Mouse (Mus musculus): ENCODE measurements at regions not wholly inside any gene's neighbourhood (a gene's known extent, or its start where the extent isn't known, plus 50 kb on each side); places are given as distances from the start of the nearest gene placed in this dataset.
A peak's percentile ranks its signal among the peaks of the same experiment; 100 is the strongest.

- Histone ChIP-seq H3K9me3 (ENCODE audit: control insufficient read depth, low read length) (no peaks in the 10 kb centered on the region), H3K27ac (ENCODE audit: low read length) (no peak overlapping the region), H3K9ac (replicated peaks; ENCODE audit: low read depth, low read length) (no peak overlapping the region), H3K36me3 (ENCODE audit: control insufficient read depth, insufficient read depth) (no peaks in the 10 kb centered on the region), H3K4me3 (replicated peaks; ENCODE audit: low read length) (no peak overlapping the region), H3K27me3 (replicated peaks; ENCODE audit: control insufficient read depth, insufficient read depth, low read length) (no peaks in the 10 kb centered on the region), H3K4me2 (ENCODE audit: low read length) (no peak overlapping the region), H3K4me1 (replicated peaks; ENCODE audit: control insufficient read depth, insufficient read depth, low read length) (no peaks in the 10 kb centered on the region)
- ATAC-seq: no peak
- 76% methylated on average over 9 of the region's 9 CpGs for WGBS
These were observed 214.1 kb upstream of the Rnd3 start for GRCm38 (mm10) chr2:51362825-51363616.

DNA sequence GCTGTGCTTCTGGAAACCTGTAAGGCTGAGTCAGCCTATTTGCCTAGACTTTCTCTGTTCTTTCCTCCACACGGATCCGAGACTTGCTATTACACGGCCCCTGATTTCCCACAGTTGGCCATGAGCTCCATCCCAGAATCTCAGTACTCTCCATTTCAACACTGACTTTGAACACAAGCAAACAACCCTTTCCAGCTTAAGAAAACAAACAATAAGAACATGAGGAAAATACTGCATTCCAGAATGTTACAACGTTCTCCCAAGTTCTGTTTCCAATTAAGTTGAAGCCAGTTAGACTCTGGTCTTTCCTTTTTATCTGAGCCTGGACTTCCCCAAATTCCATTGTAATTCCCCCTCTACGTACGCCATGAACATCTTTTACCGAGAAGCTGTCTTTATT, 206.4 kb upstream of the Rnd3 start:
- no peaks in the 10 kb centered on the region for H3K9me3 ChIP-seq (ENCODE audit: control insufficient read depth, low read length)
- no peak overlapping the region for H3K27ac ChIP-seq (ENCODE audit: low read length)
- H3K4me2 ChIP-seq (ENCODE audit: low read length): no peak overlapping the region
- no peaks in the 10 kb centered on the region for H3K36me3 ChIP-seq (ENCODE audit: control insufficient read depth, insufficient read depth)
- no peaks in the 10 kb centered on the region for H3K27me3 ChIP-seq (replicated peaks; ENCODE audit: control insufficient read depth, insufficient read depth, low read length)
- ATAC-seq: no peak
- no peak overlapping the region for H3K4me3 ChIP-seq (replicated peaks; ENCODE audit: low read length)
- WGBS: 87% methylated on average over 7 of the region's 7 CpGs
- H3K4me1 ChIP-seq (replicated peaks; ENCODE audit: control insufficient read depth, insufficient read depth, low read length): no peaks in the 10 kb centered on the region
- no peak overlapping the region for H3K9ac ChIP-seq (replicated peaks; ENCODE audit: low read depth, low read length)

DNA sequence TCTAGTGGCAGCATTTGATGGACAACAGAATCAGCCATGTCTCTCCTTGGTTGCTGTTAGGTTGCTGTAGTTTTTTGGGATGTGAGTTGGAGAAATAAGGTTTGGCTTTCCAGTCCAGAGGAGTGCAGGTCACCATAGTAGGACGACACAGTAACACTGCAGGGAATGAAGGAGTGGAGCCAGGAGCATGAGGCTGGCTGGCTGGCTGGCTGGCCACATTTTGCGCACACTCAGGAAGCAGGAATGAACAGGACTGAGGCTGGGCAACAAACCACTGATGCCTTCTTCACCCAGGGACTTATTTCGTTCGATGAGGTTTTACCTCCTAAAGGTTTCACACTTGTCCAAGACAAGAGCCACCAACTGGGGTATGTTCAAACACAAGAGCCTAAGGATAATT, 205.9 kb upstream of the Rnd3 start:
- no peak for ATAC-seq
- H3K9me3 ChIP-seq (ENCODE audit: control insufficient read depth, low read length): no peaks in the 10 kb centered on the region
- H3K27ac ChIP-seq (ENCODE audit: low read length): no peak overlapping the region
- H3K4me2 ChIP-seq (ENCODE audit: low read length): no peak overlapping the region
- no peaks in the 10 kb centered on the region for H3K27me3 ChIP-seq (replicated peaks; ENCODE audit: control insufficient read depth, insufficient read depth, low read length)
- no peaks in the 10 kb centered on the region for H3K36me3 ChIP-seq (ENCODE audit: control insufficient read depth, insufficient read depth)
- no peak overlapping the region for H3K4me3 ChIP-seq (replicated peaks; ENCODE audit: low read length)
- no peak overlapping the region for H3K9ac ChIP-seq (replicated peaks; ENCODE audit: low read depth, low read length)
- WGBS: 93% methylated on average over 4 of the region's 4 CpGs
- no peaks in the 10 kb centered on the region for H3K4me1 ChIP-seq (replicated peaks; ENCODE audit: control insufficient read depth, insufficient read depth, low read length)

DNA sequence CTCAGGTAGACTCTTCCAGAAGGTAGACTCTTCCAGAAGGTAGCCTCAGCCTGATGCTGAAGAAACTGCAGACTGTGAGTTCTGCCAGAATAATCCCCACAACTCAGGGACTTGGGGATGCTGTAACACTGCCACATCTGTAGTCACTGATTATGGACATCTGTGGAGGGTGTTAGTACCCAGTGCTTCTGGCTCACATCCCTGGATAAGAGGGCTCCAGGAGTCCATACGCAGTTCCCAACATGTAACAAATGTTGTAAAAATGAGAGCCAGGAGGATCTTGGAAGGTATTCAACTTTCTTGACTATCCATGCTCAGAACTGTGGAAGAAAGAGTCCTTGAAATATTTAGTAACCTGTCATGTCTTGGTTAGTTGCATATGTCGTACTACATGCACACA, 200.7 kb upstream of the Rnd3 start:
- ATAC-seq: no peak
- Histone ChIP-seq H3K36me3 (ENCODE audit: control insufficient read depth, insufficient read depth) (no peaks in the 10 kb centered on the region), H3K27me3 (replicated peaks; ENCODE audit: control insufficient read depth, insufficient read depth, low read length) (no peaks in the 10 kb centered on the region), H3K4me2 (ENCODE audit: low read length) (no peak overlapping the region), H3K27ac (ENCODE audit: low read length) (no peak overlapping the region), H3K4me1 (replicated peaks; ENCODE audit: control insufficient read depth, insufficient read depth, low read length) (no peaks in the 10 kb centered on the region), H3K4me3 (replicated peaks; ENCODE audit: low read length) (no peak overlapping the region), H3K9me3 (ENCODE audit: control insufficient read depth, low read length) (no peaks in the 10 kb centered on the region), H3K9ac (replicated peaks; ENCODE audit: low read depth, low read length) (no peak overlapping the region)
- 74% methylated on average over 2 of the region's 2 CpGs for WGBS

DNA sequence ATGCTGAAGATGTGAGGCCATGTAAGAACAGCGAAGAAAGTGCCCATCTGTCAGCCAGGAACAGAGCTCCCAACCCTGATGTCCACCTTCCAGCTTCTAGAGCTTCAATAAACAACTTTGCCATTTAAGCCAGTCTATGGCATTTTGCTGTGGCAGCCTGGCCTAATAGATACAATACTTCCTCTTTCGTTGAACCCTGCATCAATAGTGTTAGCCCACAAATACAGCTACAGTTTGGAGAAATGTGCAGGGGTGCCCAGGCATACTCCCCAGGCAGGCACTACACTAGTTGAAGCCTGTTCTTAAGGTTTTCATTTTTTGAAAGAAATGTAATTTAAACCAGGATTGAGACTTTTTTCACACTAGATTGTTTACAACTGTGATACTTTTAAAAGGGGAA, 199.9 kb upstream of the Rnd3 start:
- Histone ChIP-seq H3K27ac (ENCODE audit: low read length) (no peak overlapping the region), H3K27me3 (replicated peaks; ENCODE audit: control insufficient read depth, insufficient read depth, low read length) (no peaks in the 10 kb centered on the region), H3K36me3 (ENCODE audit: control insufficient read depth, insufficient read depth) (no peaks in the 10 kb centered on the region), H3K9me3 (ENCODE audit: control insufficient read depth, low read length) (no peaks in the 10 kb centered on the region), H3K4me1 (replicated peaks; ENCODE audit: control insufficient read depth, insufficient read depth, low read length) (no peaks in the 10 kb centered on the region), H3K4me3 (replicated peaks; ENCODE audit: low read length) (no peak overlapping the region), H3K9ac (replicated peaks; ENCODE audit: low read depth, low read length) (no peak overlapping the region), H3K4me2 (ENCODE audit: low read length) (no peak overlapping the region)
- WGBS: 85% methylated on average over 2 of the region's 2 CpGs
- no peak for ATAC-seq

DNA sequence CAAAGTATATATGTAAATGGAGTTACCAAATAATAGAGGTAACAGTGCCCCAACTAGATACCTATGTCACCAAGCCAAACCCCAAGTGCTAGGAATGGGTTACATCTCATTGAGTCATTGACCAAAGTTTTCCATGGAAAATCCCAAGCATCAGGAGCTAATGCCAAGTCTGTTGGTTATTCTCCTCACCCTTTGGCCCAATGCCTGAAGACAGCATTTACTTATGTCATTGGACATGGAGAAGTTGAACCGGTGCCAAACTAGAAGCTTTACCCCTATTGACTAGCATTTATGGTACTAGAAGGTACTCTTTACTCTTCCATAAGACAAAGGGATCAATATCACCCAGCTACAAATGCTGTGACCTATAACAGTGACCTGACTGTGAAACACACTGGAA, 198.2 kb upstream of the Rnd3 start:
- Histone ChIP-seq H3K9me3 (ENCODE audit: control insufficient read depth, low read length) (no peaks in the 10 kb centered on the region), H3K4me3 (replicated peaks; ENCODE audit: low read length) (no peak overlapping the region), H3K27me3 (replicated peaks; ENCODE audit: control insufficient read depth, insufficient read depth, low read length) (no peaks in the 10 kb centered on the region), H3K27ac (ENCODE audit: low read length) (no peak overlapping the region), H3K9ac (replicated peaks; ENCODE audit: low read depth, low read length) (no peak overlapping the region), H3K4me1 (replicated peaks; ENCODE audit: control insufficient read depth, insufficient read depth, low read length) (no peaks in the 10 kb centered on the region), H3K4me2 (ENCODE audit: low read length) (no peak overlapping the region), H3K36me3 (ENCODE audit: control insufficient read depth, insufficient read depth) (no peaks in the 10 kb centered on the region)
- no peak for ATAC-seq
- WGBS: 97% methylated on average over 1 of the region's 1 CpGs

- Histone ChIP-seq H3K27me3 (replicated peaks; ENCODE audit: control insufficient read depth, insufficient read depth, low read length) (no peaks in the 10 kb centered on the region), H3K9me3 (ENCODE audit: control insufficient read depth, low read length) (no peaks in the 10 kb centered on the region), H3K4me1 (replicated peaks; ENCODE audit: control insufficient read depth, insufficient read depth, low read length) (no peaks in the 10 kb centered on the region), H3K4me2 (ENCODE audit: low read length) (no peak overlapping the region), H3K4me3 (replicated peaks; ENCODE audit: low read length) (no peak overlapping the region), H3K9ac (replicated peaks; ENCODE audit: low read depth, low read length) (no peak overlapping the region), H3K36me3 (ENCODE audit: control insufficient read depth, insufficient read depth) (no peaks in the 10 kb centered on the region), H3K27ac (ENCODE audit: low read length) (no peak overlapping the region)
- ATAC-seq: no peak
- WGBS: 61% methylated on average over 1 of the region's 1 CpGs
These were observed 193.5 kb upstream of the Rnd3 start for GRCm38 (mm10) chr2:51342421-51342820.

- Histone ChIP-seq H3K27me3 (replicated peaks; ENCODE audit: control insufficient read depth, insufficient read depth, low read length) (no peaks in the 10 kb centered on the region), H3K9ac (replicated peaks; ENCODE audit: low read depth, low read length) (no peak overlapping the region), H3K4me1 (replicated peaks; ENCODE audit: control insufficient read depth, insufficient read depth, low read length) (no peaks in the 10 kb centered on the region), H3K9me3 (ENCODE audit: control insufficient read depth, low read length) (no peaks in the 10 kb centered on the region), H3K36me3 (ENCODE audit: control insufficient read depth, insufficient read depth) (no peaks in the 10 kb centered on the region), H3K4me2 (ENCODE audit: low read length) (no peak overlapping the region), H3K4me3 (replicated peaks; ENCODE audit: low read length) (no peak overlapping the region), H3K27ac (ENCODE audit: low read length) (no peak overlapping the region)
- ATAC-seq: 0 out of 2 replicates have a peak, but pooled peaks have one; percentile 45
- 57% methylated on average over 6 of the region's 6 CpGs for WGBS
These were observed 185.5 kb upstream of the Rnd3 start for GRCm38 (mm10) chr2:51334437-51334836.

DNA sequence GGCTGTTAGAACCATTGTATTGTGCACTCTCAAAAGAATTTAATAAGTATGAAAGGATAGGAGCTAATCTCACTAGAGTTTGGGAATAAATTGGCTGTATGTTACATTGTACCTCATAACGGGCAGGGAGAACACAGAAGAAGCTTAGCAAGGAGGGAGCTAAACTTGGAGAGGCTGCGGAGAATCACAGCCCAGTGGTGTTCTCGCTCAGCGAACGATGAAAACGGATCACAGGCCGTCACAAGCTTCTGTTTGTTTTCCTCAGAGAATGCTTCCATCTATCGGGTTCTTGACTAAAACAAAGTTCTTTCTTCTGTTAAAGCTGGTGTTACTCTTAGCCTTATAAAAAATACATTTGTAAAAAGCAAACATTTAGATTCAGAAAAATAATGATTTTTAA, 178.2 kb upstream of the Rnd3 start:
- Histone ChIP-seq H3K27me3 (replicated peaks; ENCODE audit: control insufficient read depth, insufficient read depth, low read length) (no peaks in the 10 kb centered on the region), H3K4me2 (ENCODE audit: low read length) (no peak overlapping the region), H3K9ac (replicated peaks; ENCODE audit: low read depth, low read length) (no peak overlapping the region), H3K4me1 (replicated peaks; ENCODE audit: control insufficient read depth, insufficient read depth, low read length) (no peaks in the 10 kb centered on the region), H3K9me3 (ENCODE audit: control insufficient read depth, low read length) (no peaks in the 10 kb centered on the region), H3K4me3 (replicated peaks; ENCODE audit: low read length) (no peak overlapping the region), H3K27ac (ENCODE audit: low read length) (no peak overlapping the region), H3K36me3 (ENCODE audit: control insufficient read depth, insufficient read depth) (no peaks in the 10 kb centered on the region)
- ATAC-seq: no peak
- WGBS: 3% methylated on average over 8 of the region's 8 CpGs

- WGBS: 40% methylated on average over 5 of the region's 5 CpGs
- no peaks in the 10 kb centered on the region for H3K27me3 ChIP-seq (replicated peaks; ENCODE audit: control insufficient read depth, insufficient read depth, low read length)
- ATAC-seq: peak; percentile 50; the same call in 1 of the 2 replicates
These were observed 172.8 kb upstream of the Rnd3 start for GRCm38 (mm10) chr2:51321676-51322075.

More at GRCm38 (mm10) chr2:51321676-51322075, 172.8 kb upstream of the Rnd3 start:
- Histone ChIP-seq H3K4me2 (ENCODE audit: low read length) (no peak overlapping the region), H3K4me1 (replicated peaks; ENCODE audit: control insufficient read depth, insufficient read depth, low read length) (no peaks in the 10 kb centered on the region), H3K9ac (replicated peaks; ENCODE audit: low read depth, low read length) (no peak overlapping the region), H3K27ac (ENCODE audit: low read length) (no peak overlapping the region), H3K9me3 (ENCODE audit: control insufficient read depth, low read length) (no peaks in the 10 kb centered on the region), H3K36me3 (ENCODE audit: control insufficient read depth, insufficient read depth) (no peaks in the 10 kb centered on the region), H3K4me3 (replicated peaks; ENCODE audit: low read length) (no peak overlapping the region)

All from forebrain, embryonic 16.5 days (tissue).